Mouse (Mus musculus): Measurements from ENCODE around the gene Tmem131l.

Tmem131l gene

GRCm38 (mm10) chr3:83970629-83971028 is 69.3 kb downstream of the Tmem131l start:
- no peak for DNase-seq

GRCm38 (mm10) chr3:83969081-83969480 is 70.9 kb downstream of the Tmem131l start:
- DNase-seq: no peak

- DNase-seq: no peak
Observed at GRCm38 (mm10) chr3:83967791-83968190, 72.2 kb downstream of the Tmem131l start.

GRCm38 (mm10) chr3:83965333-83965732 is 74.6 kb downstream of the Tmem131l start:
- DNase-seq: no peak

- no peak for DNase-seq
Observed at GRCm38 (mm10) chr3:83963705-83964104, 76.3 kb downstream of the Tmem131l start.

DNA sequence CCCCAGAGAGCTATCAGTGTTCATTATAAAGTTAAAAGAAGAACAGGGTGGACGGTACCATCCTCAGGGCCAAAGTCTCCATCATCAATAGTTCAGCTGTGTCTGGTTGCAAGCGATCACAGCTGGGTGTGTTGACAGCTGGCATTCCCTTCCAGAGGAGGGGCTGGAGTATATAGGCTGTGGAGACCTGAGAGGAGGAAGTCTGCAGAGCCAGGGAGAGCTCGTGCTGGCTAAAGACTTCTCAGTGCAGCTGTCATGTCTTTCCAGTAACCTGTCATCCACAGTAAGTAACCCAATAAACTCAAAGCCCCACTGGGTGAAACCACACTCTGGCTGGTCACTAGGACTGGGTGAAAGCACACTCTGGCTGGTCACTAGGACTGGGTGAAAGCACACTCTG is 77.4 kb downstream of the Tmem131l start:
- DNase-seq: no peak

GRCm38 (mm10) chr3:83962076-83962475 is 77.9 kb downstream of the Tmem131l start:
- DNase-seq: no peak

DNA sequence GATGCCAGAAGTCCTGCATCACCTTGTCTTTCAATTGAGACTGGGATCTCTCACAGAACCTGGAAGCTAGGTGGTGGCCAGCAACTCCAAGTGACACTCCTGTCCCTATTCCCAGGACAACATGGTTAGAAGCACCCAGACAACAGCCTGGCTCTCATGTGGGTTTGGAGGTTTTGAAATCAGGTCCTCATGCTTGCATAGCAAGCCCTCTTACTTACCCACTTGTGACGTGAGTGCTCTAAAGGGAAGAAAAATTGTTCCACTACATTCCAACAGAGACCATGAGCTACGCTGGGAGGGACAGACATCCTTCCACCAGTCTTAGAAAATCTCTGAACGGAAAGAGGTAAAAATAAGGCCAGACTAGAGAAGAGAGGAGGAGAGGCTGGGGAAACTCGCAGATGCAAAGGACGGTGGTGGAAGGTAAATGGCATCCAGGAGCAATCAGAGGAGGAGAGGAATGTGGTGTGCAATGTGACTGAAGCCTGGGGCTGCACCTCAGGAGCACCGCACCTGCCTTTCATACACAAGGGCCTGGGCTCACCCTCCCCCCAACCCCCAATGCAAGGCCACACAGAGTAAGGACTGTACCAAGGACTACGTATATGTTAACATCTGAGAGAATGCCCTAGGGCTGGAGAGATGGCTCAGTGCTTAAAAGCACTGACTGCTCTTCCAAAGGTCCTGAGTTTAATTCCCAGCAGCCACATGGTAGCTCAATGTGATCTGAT is 80.9 kb downstream of the Tmem131l start:
- DNase-seq: no peak

GRCm38 (mm10) chr3:83953879-83954278 is 86.1 kb downstream of the Tmem131l start:
- DNase-seq: no peak

- DNase-seq: no peak
Observed at GRCm38 (mm10) chr3:83948801-83949200, 91.2 kb downstream of the Tmem131l start.

GRCm38 (mm10) chr3:83947476-83948245 is 92.3 kb downstream of the Tmem131l start:
- no peak for DNase-seq

DNA sequence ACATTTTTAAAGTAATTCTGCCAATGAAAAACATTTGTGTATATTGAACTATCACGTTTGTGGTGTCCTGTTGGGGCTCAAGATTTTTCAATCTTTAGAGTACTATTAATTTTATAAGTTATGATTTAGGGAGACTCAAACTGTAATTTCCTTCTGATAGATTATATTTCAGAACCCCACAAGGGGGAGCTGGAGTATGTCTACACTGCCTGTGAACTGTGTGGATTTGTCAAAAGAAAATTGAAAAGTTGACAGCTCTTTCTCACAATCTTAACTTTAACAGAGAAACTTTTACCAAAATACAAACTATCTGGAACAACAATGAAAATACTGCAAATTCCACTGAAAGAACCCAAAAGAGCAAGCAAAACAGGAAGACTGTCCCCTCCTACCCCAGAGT is 93.1 kb downstream of the Tmem131l start:
- DNase-seq: no peak

DNA sequence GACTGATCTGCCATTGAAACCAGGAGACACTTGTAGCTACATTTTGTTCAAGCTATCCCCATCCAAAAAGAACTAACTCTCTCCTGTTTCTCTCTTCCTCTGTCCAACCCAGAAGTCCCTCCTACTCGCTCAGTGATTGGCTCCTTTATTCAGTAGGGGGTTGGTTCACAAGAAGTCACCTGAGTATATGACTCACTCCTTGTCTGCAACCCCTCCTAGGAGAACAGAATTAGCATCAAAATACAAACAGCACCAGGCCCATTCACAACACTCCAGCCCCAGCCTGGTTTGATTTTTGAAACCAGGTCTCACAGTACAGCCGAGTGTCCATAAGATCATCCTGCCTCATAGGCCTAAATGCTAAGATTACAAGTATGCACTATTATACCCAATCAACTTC is 96.3 kb downstream of the Tmem131l start:
- DNase-seq: no peak

GRCm38 (mm10) chr3:83943212-83943611 is 96.8 kb downstream of the Tmem131l start:
- no peak for DNase-seq

DNA sequence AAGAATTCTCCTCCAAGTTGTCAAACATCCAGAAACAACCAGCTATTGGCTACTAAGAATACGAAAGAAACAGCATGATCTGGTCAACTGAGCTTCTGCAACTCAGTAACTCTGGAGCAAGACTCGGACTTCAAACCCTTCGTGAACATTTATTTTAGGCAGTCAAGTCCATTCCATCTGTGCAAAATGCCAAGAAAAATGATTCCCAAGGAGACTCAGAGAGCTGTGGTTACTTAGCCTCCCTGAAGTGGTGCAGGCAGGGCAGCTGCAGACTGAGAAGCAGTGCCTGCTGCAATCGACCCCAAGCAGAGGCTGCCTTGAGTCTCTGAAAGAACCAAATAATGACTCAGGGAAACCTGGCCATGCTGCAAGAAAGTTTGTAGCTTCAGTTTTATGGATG is 98.1 kb downstream of the Tmem131l start:
- DNase-seq: no peak

GRCm38 (mm10) chr3:83938871-83939270 is 101.1 kb downstream of the Tmem131l start:
- no peak for DNase-seq

DNA sequence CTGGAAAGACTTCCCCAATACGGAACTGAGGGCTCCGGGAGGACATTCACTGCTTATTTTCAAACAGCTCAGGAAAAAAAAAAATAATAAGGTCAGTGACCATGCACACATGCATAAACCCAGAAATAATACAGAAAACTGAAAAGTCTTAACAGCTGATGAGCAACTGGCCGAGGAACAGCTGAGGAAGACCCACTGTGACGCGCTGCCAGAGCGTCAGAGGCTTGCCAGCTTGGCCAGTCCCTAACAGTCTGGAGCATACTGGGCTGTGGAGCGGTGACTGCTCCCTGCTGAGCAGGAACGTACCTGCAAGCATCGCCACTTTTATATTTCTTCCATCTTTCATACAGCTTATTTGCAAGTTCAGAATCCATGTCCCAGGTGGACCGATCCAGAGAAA is 105.5 kb downstream of the Tmem131l start:
- no peak for DNase-seq

DNA sequence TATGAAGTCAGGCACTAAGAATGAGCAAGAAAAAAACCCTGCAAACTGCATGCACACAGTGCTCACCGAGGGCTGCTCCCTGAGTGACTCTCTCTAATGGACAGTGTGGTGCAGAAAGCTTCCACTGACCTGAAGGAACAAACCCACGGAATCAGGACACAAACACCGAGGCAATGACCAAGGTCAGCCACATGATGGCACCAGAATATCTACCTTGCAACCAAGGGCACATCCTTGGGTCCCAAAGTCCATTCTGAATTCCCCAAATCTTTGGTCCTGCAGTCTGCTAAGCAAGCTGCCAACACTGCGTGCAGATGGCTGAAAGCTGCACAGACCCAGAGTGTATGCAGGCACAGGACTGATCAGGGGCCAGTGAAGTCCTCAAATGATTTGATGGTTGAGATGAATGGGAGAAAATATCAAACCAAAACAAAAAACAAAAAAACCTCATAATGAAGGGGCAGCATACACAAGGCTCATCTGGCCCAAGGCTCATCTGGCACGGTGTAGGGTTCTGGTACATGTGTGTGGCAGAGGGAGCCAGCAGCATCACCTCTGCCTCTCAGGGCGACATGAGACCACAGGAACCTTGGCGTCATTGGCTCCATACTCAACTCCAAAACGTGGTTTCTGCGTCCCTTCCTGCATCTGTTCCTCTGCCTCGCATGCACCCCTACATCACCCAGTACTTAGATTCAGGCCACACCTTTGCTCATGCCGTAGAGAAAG is 124.0 kb downstream of the Tmem131l start:
- peak; percentile 15 for DNase-seq

GRCm38 (mm10) chr3:83915102-83915501 is 124.9 kb downstream of the Tmem131l start:
- DNase-seq: no peak

GRCm38 (mm10) chr3:83910707-83911106 is 129.3 kb downstream of the Tmem131l start:
- no peak for DNase-seq

- no peak for DNase-seq
Observed at GRCm38 (mm10) chr3:83906185-83906584, 133.8 kb downstream of the Tmem131l start.

- DNase-seq: no peak
Observed at GRCm38 (mm10) chr3:83905161-83905560, 134.8 kb downstream of the Tmem131l start.

GRCm38 (mm10) chr3:83904176-83904958 is 135.6 kb downstream of the Tmem131l start:
- DNase-seq: no peak
